Mouse (Mus musculus): ENCODE data around the gene Enpp3. TPM values are rescaled to one million over a fixed set of nuclear protein-coding genes. Genes with fewer than 3 reads are reported as not detected.
"Not testable (repeated sequence)": the region's sequence is repeated elsewhere in the genome, so short reads cannot be mapped to it uniquely, and the experiment has no call there.

Gene Enpp3
- polyA plus RNA-seq, 1 experiment from 2014 or later = 6.6 TPM

DNA sequence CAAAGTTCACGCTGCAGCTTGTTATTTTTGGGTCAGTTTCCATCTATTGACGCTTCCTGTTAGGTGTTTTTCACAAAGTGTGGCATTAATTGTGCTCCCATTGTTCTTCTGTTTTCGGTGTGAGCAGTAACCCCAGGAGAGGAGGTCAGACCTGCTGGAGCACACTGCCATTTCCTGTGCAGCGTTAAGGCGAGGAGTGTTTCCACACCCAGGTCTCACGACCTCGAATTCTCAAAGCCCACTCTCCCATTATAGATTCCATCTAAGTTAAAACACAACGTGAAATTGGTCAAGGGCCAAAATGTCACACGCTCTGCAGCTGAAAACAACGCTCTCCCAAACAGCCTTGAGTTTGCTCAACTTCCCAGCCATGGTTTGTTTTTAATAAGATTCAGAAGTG, 32.0 kb downstream of the Enpp3 start:
- no peak overlapping the region for H3K9ac ChIP-seq
- ATAC-seq (ENCODE audit: low FRiP score, low read depth) = no peak
- H3K36me3 ChIP-seq = no peaks in the 10 kb centered on the region
- H3K27me3 ChIP-seq (replicated peaks) = no peaks in the 10 kb centered on the region
- no peaks in the 10 kb centered on the region for H3K9me3 ChIP-seq
- no peak overlapping the region for H3K4me3 ChIP-seq
- WGBS = 62% methylated on average over 10 of the region's 10 CpGs
- H3K4me1 ChIP-seq = no peaks in the 10 kb centered on the region
- no peak overlapping the region for H3K4me2 ChIP-seq (replicated peaks)
- no peak overlapping the region for H3K27ac ChIP-seq

DNA sequence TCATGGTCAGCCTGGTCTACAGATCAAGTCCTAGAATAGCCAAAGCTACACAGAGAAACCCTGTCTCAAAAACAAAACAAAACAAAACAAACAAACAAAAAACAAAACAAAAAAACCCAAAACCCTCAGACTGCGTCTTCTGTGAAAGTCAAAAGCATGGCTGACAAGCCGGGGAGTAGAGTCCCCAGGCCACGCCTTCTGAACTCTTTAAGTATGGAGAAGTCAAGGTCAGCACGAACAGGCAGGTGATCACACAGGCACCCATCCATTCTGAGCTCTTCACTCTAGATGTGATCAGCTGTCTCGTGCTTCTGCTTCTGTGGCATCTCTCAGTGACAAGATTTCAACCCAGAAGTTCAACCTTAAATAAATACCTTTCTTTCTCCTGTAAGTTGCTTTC, 35.9 kb downstream of the Enpp3 start:
- Histone ChIP-seq H3K9ac (no peak overlapping the region), H3K4me1 (no peaks in the 10 kb centered on the region), H3K27ac (no peak overlapping the region), H3K27me3 (replicated peaks) (no peaks in the 10 kb centered on the region), H3K4me2 (replicated peaks) (no peak overlapping the region), H3K9me3 (no peaks in the 10 kb centered on the region), H3K4me3 (no peak overlapping the region), H3K36me3 (0 out of 2 replicates have a peak, but pooled peaks cover 8% of the 10 kb centered on the region)
- ATAC-seq (ENCODE audit: low FRiP score, low read depth) = no peak
- 91% methylated on average over 5 of the region's 5 CpGs for WGBS

DNA sequence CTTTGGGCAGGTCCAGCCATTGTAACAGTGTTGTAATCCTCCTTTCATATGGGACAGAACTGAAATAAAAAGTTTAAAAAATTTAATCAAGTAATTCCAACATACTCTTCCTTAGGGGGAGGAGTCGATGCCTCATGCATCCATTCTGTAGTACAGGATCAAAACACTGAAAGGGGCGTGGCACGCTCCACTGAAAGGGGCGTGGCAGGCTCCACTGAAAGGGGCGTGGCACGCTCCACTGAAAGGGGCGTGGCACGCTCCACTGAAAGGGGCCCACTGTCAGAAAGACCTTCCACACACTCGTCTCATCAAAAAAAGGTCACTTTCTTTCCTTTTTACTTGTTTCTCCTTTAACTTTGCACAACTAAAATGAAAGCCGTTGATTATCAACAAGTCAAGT, 36.7 kb downstream of the Enpp3 start:
- Histone ChIP-seq H3K4me2 (replicated peaks) (no peak overlapping the region), H3K9ac (no peak overlapping the region), H3K27me3 (replicated peaks) (no peaks in the 10 kb centered on the region), H3K27ac (no peak overlapping the region), H3K9me3 (no peaks in the 10 kb centered on the region), H3K4me1 (no peaks in the 10 kb centered on the region), H3K4me3 (no peak overlapping the region), H3K36me3 (0 out of 2 replicates have a peak, but pooled peaks cover 8% of the 10 kb centered on the region)
- WGBS = 91% methylated on average over 10 of the region's 10 CpGs
- no peak for ATAC-seq (ENCODE audit: low FRiP score, low read depth)

DNA sequence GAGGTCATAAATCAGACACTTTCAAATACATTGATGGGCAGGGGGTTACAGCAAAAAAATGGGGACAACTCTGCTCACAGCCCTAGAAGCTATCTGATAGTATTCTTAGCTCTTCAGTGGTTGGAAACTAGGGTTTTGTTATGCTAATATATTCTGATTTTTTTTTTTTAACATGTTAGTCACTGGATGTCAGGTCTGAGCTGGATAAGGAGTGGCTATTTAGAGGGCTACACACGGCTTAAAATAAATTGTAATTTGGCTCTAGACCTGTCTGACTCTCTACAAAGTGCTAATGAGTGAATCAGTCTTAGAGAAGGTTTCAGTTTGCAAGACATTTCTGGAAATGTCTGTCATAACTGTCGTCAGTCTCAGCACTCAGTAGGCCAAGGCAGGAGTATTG, 37.5 kb downstream of the Enpp3 start:
- Histone ChIP-seq H3K4me1 (no peaks in the 10 kb centered on the region), H3K36me3 (0 out of 2 replicates have a peak, but pooled peaks cover 8% of the 10 kb centered on the region), H3K4me3 (no peak overlapping the region), H3K27me3 (replicated peaks) (no peaks in the 10 kb centered on the region), H3K9ac (no peak overlapping the region), H3K27ac (no peak overlapping the region), H3K4me2 (replicated peaks) (no peak overlapping the region), H3K9me3 (no peaks in the 10 kb centered on the region)
- no peak for ATAC-seq (ENCODE audit: low FRiP score, low read depth)
- WGBS = 81% methylated on average over 2 of the region's 2 CpGs

DNA sequence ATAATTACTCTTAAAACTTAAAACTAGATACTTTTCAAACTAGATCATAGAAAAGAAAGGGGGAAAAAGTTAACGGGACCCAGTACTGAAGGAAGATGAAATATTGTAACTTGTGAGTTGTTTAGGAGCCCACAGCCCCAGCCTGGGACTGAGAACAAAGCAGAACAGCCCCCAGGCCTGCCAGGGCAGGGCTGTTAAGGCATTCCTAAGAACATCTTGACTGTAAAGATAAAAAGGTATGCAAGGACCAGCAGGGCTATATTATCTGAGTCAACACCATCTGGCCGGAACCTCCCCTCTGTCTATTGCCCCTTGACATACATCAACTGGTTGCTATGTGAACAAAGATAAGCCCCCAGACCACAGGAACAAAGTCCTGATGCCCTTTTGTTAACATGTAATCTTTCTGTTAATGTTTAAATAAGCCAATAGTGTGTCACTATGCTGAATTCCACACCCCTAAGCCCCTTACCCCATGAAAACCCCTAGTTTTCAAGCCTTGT, 39.8 kb downstream of the Enpp3 start:
- H3K4me1 ChIP-seq; H3K36me3 ChIP-seq; H3K9ac ChIP-seq; H3K9me3 ChIP-seq; ATAC-seq (ENCODE audit: low FRiP score, low read depth); H3K27ac ChIP-seq; H3K27me3 ChIP-seq (replicated peaks); H3K4me3 ChIP-seq; H3K4me2 ChIP-seq (replicated peaks): not testable (repeated sequence)
- WGBS = 91% methylated on average over 2 of the region's 2 CpGs

DNA sequence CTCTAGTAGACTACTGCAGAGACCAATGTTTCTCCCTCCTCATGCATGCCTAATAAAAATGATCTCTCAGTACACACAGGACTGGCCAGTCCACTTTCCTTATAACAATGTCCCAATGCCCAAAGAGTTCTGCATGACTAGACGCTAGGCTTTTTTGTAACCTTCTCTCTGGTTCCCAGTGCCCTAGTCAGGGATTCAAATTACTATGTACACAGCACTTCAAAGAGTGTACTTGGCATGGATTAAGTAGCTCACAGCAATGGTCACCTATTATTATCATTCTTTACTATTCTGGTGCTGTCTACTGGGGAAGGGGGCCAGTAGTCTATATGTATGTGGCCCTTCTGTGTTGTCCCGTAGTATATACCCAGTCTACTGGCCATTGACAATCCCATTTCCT, 40.8 kb downstream of the Enpp3 start:
- Histone ChIP-seq H3K9me3 (no peaks in the 10 kb centered on the region), H3K27ac (no peak overlapping the region), H3K4me1 (no peaks in the 10 kb centered on the region), H3K9ac (no peak overlapping the region), H3K4me2 (replicated peaks) (no peak overlapping the region), H3K36me3 (0 out of 2 replicates have a peak, but pooled peaks cover 8% of the 10 kb centered on the region), H3K4me3 (no peak overlapping the region), H3K27me3 (replicated peaks) (no peaks in the 10 kb centered on the region)
- WGBS = 94% methylated on average over 2 of the region's 2 CpGs
- no peak for ATAC-seq (ENCODE audit: low FRiP score, low read depth)

DNA sequence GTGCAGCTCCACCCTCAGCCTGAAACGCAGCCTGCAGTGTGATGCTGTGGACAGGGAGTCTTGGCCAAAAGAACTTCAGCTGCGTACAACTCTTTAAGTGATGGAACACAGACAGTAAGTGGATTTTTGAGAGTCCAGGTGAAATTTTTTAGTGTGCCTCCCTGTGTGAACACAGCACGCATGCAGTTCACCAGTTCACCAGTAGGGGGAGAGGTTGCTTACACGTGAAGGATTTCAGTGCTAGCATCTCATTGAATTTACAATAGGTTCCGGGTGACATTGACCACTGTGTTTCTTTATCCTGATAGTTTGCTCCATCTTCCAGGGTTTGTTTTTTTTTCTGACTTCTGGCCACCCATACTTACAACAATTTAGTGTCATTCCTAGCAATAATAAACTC, 45.4 kb downstream of the Enpp3 start:
- H3K27me3 ChIP-seq (replicated peaks) = no peaks in the 10 kb centered on the region
- H3K27ac ChIP-seq = no peak overlapping the region
- H3K36me3 ChIP-seq = no peaks in the 10 kb centered on the region
- H3K4me1 ChIP-seq = no peaks in the 10 kb centered on the region
- no peak overlapping the region for H3K9ac ChIP-seq
- no peak for ATAC-seq (ENCODE audit: low FRiP score, low read depth)
- 54% methylated on average over 5 of the region's 5 CpGs for WGBS
- H3K9me3 ChIP-seq = no peaks in the 10 kb centered on the region
- no peak overlapping the region for H3K4me3 ChIP-seq
- H3K4me2 ChIP-seq (replicated peaks) = no peak overlapping the region

DNA sequence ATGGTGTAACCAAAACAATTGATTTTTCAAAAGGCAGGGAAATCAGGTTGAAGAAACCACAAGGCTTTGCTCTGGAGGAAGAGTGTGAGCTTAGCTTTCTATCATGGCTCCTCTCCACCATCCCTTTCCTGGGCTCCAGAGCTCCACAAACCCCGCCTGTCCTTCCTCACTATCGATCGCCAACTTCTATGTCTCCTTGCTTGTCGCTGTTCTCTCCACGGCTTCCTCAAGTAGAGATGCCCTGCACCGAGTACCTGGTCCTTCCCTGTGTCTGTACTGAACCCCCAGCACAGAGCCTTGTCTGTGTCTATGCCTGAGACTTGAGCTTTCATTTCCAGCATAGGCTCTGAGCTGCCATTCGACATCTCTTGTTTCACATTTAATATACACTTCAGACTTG, 49.9 kb downstream of the Enpp3 start:
- ATAC-seq (ENCODE audit: low FRiP score, low read depth) = no peak
- no peaks in the 10 kb centered on the region for H3K4me1 ChIP-seq
- H3K4me3 ChIP-seq = no peak overlapping the region
- no peaks in the 10 kb centered on the region for H3K27me3 ChIP-seq (replicated peaks)
- H3K9me3 ChIP-seq = no peaks in the 10 kb centered on the region
- no peak overlapping the region for H3K4me2 ChIP-seq (replicated peaks)
- no peaks in the 10 kb centered on the region for H3K36me3 ChIP-seq
- WGBS = 93% methylated on average over 7 of the region's 7 CpGs
- no peak overlapping the region for H3K27ac ChIP-seq
- H3K9ac ChIP-seq = no peak overlapping the region

DNA sequence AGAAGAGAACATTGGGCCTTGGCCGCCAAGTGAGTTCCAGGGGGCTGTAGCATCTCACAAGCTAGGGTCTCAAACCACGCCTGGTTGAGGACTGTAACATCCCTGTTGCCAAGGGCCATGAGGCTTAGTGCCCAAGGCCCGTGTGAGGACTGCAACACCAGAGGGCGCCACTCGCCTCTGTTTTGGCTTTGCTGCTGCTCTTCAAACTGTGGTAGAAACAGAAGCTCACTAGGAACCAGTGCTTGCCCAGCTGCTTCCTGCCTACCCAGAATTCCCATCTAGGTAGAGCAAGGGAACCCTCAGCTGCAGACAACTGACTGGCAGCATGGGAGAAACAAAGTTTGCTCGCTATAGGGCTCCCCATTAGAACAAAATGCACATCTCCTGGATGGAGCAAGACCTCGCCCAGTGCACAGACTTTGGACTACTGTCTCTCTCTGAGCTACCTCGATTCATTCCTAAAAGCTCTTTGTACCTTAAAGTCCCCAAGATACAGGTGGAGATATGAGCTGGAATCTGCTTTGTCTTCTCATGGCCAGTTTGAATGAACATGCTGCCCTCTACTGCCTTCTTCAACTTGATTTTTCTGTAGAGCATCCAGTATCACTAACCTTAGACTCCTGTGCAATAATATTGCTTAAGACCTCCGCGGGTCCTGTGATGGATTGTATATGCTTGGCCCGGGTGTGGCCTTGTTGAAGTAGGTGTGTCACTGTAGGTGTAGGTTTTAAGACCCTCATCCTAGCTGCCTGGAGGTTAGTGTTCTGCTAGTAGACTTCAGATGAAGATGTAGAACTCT, 52.7 kb downstream of the Enpp3 start:
- no peaks in the 10 kb centered on the region for H3K4me1 ChIP-seq
- H3K27me3 ChIP-seq (replicated peaks) = no peaks in the 10 kb centered on the region
- 73% methylated on average over 11 of the region's 11 CpGs for WGBS
- no peaks in the 10 kb centered on the region for H3K9me3 ChIP-seq
- no peak overlapping the region for H3K9ac ChIP-seq
- no peak overlapping the region for H3K4me3 ChIP-seq
- no peak overlapping the region for H3K27ac ChIP-seq
- no peaks in the 10 kb centered on the region for H3K36me3 ChIP-seq
- no peak for ATAC-seq (ENCODE audit: low FRiP score, low read depth)
- H3K4me2 ChIP-seq (replicated peaks) = no peak overlapping the region

DNA sequence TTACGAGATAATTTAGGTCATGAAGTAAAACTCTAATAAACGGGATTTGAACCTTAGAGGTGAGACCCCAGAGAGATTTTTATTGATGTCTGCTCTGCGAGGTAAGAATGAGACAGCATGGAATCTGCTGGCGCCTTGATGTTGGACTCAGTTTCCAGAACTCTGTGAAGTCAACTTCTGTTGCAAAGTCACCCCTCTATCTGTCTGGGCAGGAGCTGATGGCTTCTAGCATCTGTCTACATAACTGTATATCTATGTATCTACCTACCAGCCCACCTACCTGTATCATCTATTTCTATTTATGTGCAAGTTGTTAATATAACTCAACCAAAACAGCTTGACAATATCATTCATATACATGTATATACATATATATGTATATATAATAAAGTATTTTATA, 57.3 kb downstream of the Enpp3 start:
- Histone ChIP-seq H3K4me1 (no peaks in the 10 kb centered on the region), H3K36me3 (no peaks in the 10 kb centered on the region), H3K9me3 (no peaks in the 10 kb centered on the region), H3K4me3 (no peak overlapping the region), H3K27ac (no peak overlapping the region), H3K4me2 (replicated peaks) (no peak overlapping the region), H3K9ac (no peak overlapping the region), H3K27me3 (replicated peaks) (no peaks in the 10 kb centered on the region)
- no peak for ATAC-seq (ENCODE audit: low FRiP score, low read depth)
- 86% methylated on average over 4 of the region's 4 CpGs for WGBS

DNA sequence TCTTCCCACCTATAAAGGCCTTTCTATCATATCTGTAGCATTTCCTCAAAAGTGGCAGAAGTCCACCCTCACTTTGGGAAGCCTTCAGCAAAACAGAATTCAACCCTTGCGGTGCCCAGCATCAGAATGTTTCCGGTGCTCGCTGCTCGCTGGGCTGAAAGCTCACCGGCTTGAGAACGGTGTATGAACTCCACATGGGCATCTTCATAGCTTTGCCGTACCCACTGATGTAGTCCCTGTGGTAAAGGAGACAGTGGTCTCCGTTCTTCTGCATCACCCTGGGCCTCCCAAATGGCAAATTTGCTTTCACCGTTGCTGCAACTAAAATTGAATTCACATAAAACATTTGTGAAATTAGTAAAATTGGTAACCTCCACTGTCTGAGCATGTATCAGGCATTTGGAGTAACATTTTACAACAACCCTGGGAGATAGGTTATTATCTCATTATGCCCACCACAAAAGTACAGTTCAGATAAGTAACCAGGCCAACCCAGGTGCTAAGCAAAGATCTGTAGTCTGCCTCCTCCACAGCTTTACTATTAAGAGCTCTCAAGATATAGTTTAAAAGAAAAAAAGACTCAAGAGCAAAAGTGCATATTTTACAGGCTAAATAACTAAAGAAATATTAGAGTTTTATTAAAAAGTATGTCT, 57.9 kb downstream of the Enpp3 start:
- Histone ChIP-seq H3K4me2 (replicated peaks) (no peak overlapping the region), H3K9ac (no peak overlapping the region), H3K36me3 (no peaks in the 10 kb centered on the region), H3K27me3 (replicated peaks) (no peaks in the 10 kb centered on the region), H3K4me1 (no peaks in the 10 kb centered on the region), H3K4me3 (no peak overlapping the region), H3K9me3 (no peaks in the 10 kb centered on the region), H3K27ac (no peak overlapping the region)
- no peak for ATAC-seq (ENCODE audit: low FRiP score, low read depth)
- 96% methylated on average over 9 of the region's 9 CpGs for WGBS

DNA sequence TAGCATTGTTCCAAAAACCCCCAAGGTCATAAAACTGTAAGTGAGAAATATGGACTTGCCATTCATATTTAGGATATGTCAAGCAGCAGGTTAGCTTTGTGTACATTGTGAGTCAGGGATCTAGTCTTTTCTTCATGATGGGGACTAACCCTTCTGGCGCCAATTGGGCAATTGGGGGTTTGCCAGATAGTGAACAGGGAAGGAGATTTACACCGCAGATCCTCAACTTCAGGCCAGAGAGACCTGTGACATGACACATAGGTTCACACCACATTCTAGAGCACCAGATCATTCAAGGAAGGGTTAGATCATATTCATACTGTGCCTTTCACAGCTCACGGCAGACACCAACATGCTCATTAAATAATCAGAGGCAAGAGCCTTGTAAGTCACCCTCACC, 58.7 kb downstream of the Enpp3 start:
- 90% methylated on average over 3 of the region's 3 CpGs for WGBS

DNA sequence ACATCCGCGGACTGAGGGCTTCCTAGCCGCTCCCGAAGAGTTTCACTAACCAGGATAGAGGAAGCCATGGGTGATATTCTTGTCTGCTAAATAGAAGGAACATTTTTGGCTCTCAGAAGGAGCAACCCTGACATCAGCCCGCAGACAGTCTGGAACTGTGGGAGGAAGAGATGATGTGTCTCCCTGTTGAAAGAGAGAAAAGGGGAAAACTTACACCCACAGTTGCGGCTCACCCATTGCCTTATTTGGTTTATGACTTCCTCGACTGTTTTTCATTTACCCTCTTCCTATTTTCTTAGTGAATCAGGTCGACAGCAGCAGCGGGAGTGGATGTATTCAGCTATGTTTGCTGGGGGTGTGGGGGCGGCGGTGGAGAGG, 64.0 kb downstream of the Enpp3 start:
- Histone ChIP-seq H3K27me3 (replicated peaks) (no peaks in the 10 kb centered on the region), H3K9me3 (no peaks in the 10 kb centered on the region), H3K4me3 (no peak overlapping the region), H3K36me3 (no peaks in the 10 kb centered on the region), H3K4me2 (replicated peaks) (no peak overlapping the region), H3K9ac (no peak overlapping the region), H3K27ac (no peak overlapping the region), H3K4me1 (no peaks in the 10 kb centered on the region)
- no peak for ATAC-seq (ENCODE audit: low FRiP score, low read depth)
- 76% methylated on average over 11 of the region's 11 CpGs for WGBS

More for the DNA sequence above, 58.7 kb downstream of the Enpp3 start:
- no peak overlapping the region for H3K9ac ChIP-seq
- no peaks in the 10 kb centered on the region for H3K36me3 ChIP-seq
- H3K4me2 ChIP-seq (replicated peaks) = no peak overlapping the region
- H3K4me3 ChIP-seq = no peak overlapping the region
- H3K4me1 ChIP-seq = no peaks in the 10 kb centered on the region
- H3K27me3 ChIP-seq (replicated peaks) = no peaks in the 10 kb centered on the region
- no peak overlapping the region for H3K27ac ChIP-seq
- ATAC-seq (ENCODE audit: low FRiP score, low read depth) = no peak
- no peaks in the 10 kb centered on the region for H3K9me3 ChIP-seq
